Mouse (Mus musculus) liver, embryonic 15.5 days (tissue): ENCODE data around the gene Neurl4. TPM values are rescaled to one million over a fixed set of nuclear protein-coding genes. Genes with fewer than 3 reads are reported as not detected.

Experiments used
- ATAC-seq: fragments of 200-750 bp; cut with Nextera tagmentation; 2 replicates; pipeline ENCODE4 v1.8.0; 2017; ENCODE audit warnings: moderate number of reproducible peaks, mild to moderate bottlenecking, moderate library complexity; ENCODE audit not compliant: insufficient read depth
- H3K27ac ChIP-seq: fragments of 300-500 bp; sonication (generic); replicated peaks from 2 replicates; pipeline ENCODE4 v1.5.1; 2015; ENCODE audit warnings: mild to moderate bottlenecking, inconsistent platforms
- H3K27me3 ChIP-seq: fragments of 300-500 bp; sonication (generic); 2 replicates; pipeline ENCODE4 v1.6.1; 2015; ENCODE audit warnings: mild to moderate bottlenecking, inconsistent platforms
- H3K36me3 ChIP-seq: fragments of 300-500 bp; sonication (generic); replicated peaks from 2 replicates; pipeline ENCODE4 v1.6.1; 2015; ENCODE audit warnings: moderate library complexity, mild to moderate bottlenecking, inconsistent platforms
- H3K4me1 ChIP-seq: fragments of 300-500 bp; sonication (generic); replicated peaks from 2 replicates; pipeline ENCODE4 v1.6.1; 2015; ENCODE audit warnings: inconsistent platforms
- H3K4me2 ChIP-seq: fragments of 300-500 bp; sonication (generic); 2 replicates; pipeline ENCODE4 v1.6.1; 2015; ENCODE audit warnings: moderate library complexity, mild to moderate bottlenecking, inconsistent platforms
- H3K4me3 ChIP-seq: fragments of 300-500 bp; sonication (generic); replicated peaks from 2 replicates; pipeline ENCODE4 v1.5.1; 2015; ENCODE audit warnings: mild to moderate bottlenecking, inconsistent platforms
- H3K9ac ChIP-seq: fragments of 300-500 bp; sonication (generic); 2 replicates; pipeline ENCODE4 v1.6.1; 2015; ENCODE audit warnings: moderate library complexity, mild to moderate bottlenecking, inconsistent platforms
- H3K9me3 ChIP-seq: fragments of 300-500 bp; sonication (generic); replicated peaks from 2 replicates; pipeline ENCODE4 v1.6.1; 2016; ENCODE audit warnings: inconsistent platforms
- WGBS: fragments of 180-500 bp; shearing (Covaris S2); methylation state at CpG from one replicate; pipeline ENCODE4 v1.1.7; 2015; ENCODE audit warnings: mixed read lengths; ENCODE audit not compliant: insufficient replicate concordance; 5-methylcytosine and 5-hydroxymethylcytosine counted together
- polyA plus RNA-seq: library from polyadenylated mRNA; unstranded; fragments of >200 nt; fragmentation: Nextera tagmentation; extraction: Ambion mirVana; gene quantifications from 2 replicates; pipeline ENCODE4 v1.2.1, GENCODE M21; 2015

The Neurl4 gene
- polyA plus RNA-seq, 1 experiment from 2014 or later = 2.7 TPM

DNA sequence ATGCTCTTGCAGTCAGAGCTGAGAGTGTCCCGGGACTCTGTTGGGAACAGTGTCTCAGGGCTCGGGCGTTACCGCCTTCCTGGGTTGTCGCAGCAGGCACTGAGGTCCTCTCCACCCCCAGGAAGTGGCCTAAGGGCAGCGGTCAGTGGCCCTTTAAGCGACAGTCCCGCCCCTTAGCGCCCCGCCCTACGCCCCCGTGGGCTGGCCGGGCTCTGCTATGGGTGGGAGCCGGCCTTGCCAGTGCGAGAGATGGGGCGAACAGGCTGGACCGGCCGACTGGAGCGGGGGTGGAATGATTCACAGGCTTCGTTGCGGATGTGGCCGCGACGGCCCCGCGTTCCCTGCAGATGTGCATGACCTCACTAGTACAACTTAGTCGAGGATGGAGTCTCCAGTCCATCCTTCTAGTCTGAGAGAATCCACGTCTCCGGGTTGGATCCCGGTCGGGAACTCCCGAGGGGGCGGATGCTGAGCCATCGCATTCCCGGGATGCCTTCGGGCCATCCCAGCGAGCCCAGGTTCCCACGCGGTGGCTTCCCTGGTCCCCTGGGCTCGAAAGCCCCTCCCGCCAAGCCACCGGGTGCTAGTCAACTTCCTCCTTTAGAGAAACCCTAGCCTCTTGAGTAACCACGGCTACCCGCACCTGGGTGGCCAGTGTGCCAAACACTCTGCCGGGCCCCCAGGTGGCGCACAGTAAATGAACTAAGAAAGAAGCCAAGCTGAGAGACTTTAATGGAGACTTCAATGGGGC is 19.8 kb upstream of the Neurl4 start, which contains the start of gene Kctd11:
Gene Kctd11, minus strand, starts transcription at position 554 of the 751 bp plus-strand sequence.
- Histone ChIP-seq H3K9ac (peak within 1 kb of the TSS; percentile 64), H3K36me3 (0 out of 2 replicates have a peak, but pooled peaks cover 7% of the 10 kb centered on the region), H3K27ac (peak within 1 kb of the TSS; percentile 87), H3K27me3 (0 out of 2 replicates have a peak, but pooled peaks cover 3% of the 10 kb centered on the region), H3K4me1 (peaks cover 92% of the 10 kb centered on the region), H3K4me3 (peak within 1 kb of the TSS; percentile 64), H3K9me3 (no peaks in the 10 kb centered on the region), H3K4me2 (peak within 1 kb of the TSS; percentile 97)
- peak; percentile 76 for ATAC-seq
- under 1% methylated on average over 46 of the region's 46 CpGs for WGBS

DNA sequence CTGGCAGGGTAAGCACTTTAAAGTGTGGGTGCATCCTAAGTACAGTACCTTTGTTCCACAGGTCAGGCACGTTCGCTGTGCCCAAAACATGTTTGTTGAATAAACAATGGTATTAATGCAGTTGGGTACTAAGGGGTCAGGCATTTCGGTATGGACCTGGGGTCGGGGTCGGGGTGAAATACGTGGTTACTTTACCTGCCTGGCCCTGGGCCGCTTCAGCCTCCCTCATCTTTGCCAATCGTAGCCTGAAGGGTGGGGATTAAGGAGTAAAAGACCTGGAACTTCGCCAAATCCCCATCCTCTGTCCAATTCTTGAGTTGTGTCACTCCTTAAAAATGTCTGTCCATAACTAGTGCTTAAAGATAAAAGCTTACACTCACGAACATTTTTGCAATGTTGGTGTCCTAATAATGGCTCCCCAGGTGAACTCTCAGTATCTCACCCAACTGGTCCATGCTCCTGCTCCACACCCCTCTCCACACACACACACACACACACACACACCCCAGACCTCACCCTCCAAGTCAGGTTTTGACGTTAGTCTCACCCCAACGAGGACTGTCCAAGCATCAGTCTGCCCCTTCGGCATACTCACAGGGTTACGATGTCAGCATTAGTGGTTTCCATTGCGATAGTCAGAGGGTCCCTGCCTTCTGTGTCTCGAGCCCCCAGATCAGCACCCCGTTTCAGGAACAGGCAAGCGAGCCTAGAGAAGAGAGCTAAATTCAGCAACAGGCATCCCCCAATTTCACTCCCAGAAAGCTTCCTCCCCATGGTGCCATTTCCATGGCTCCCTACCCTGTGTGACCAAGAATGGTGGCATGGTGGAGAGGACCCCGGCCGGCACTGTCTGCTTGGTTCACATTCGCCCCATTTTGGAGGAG is 18.8 kb upstream of the Neurl4 start:
- H3K4me3 ChIP-seq = peak overlapping the region; percentile 64
- H3K4me1 ChIP-seq = peaks cover 92% of the 10 kb centered on the region
- H3K27me3 ChIP-seq = 0 out of 2 replicates have a peak, but pooled peaks cover 2% of the 10 kb centered on the region
- peak overlapping the region; percentile 64 for H3K9ac ChIP-seq
- peak overlapping the region; percentile 87 for H3K27ac ChIP-seq
- H3K4me2 ChIP-seq = peak overlapping the region; percentile 97
- no peaks in the 10 kb centered on the region for H3K9me3 ChIP-seq
- WGBS = 67% methylated on average over 21 of the region's 21 CpGs
- H3K36me3 ChIP-seq = 0 out of 2 replicates have a peak, but pooled peaks cover 7% of the 10 kb centered on the region
- no peak for ATAC-seq

DNA sequence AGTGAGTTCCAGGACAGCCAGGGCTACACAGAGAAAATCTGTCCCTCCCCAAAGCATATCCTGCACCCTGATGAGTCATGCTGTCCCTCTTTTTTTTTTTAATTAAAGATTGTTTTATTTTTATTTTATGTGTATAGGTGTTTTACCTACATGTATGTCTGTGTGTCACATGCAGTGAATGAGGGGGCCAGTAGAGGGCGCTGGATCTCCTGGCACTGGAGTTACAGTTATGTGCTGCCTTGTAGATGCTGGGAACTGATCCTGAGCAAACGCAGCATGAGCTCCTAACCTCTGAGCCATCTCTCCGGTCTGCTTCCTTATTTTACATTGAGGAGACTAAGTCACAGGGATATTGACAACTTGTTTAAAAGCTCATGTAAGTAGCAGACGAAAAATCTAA is 17.8 kb upstream of the Neurl4 start:
- Histone ChIP-seq H3K9ac (no peak overlapping the region), H3K27ac (no peak overlapping the region), H3K4me1 (peaks cover 92% of the 10 kb centered on the region), H3K27me3 (no peaks in the 10 kb centered on the region), H3K9me3 (no peaks in the 10 kb centered on the region), H3K36me3 (0 out of 2 replicates have a peak, but pooled peaks cover 7% of the 10 kb centered on the region), H3K4me3 (no peak overlapping the region), H3K4me2 (no peak overlapping the region)
- WGBS = 67% methylated on average over 4 of the region's 4 CpGs
- ATAC-seq = no peak

DNA sequence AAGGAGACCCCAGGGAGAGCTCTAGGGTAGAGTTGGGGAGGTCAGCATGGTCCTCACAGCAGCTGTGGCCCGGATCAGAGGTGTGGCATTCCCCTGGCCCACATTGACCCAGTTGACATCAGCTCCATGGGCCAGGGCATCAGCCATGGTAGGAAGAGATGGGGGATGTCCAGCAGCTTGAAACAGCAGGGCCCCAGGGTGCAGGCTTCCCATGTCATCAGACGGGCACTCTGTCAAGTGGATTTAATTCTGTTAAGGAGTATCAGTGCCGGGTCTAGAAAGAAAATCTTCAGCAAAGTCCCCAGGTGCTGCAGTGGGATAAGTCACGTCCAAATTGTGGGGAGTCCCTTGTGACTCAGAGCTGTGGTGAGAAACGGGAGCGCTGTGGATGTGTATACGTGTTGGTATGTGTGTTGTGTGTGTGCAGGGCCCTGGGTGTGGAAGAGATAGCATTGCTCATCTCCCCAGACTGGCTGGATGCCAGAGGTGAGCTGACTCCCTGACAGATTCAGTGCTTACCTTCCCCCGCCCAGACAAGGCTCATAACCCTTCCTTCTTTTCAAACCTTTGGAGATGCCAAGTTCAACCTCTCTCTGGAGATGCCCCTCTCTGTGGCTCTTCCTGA is 17.2 kb upstream of the Neurl4 start:
- 69% methylated on average over 8 of the region's 8 CpGs for WGBS
- H3K4me1 ChIP-seq = peaks cover 88% of the 10 kb centered on the region
- H3K4me3 ChIP-seq = no peak overlapping the region
- ATAC-seq = no peak
- no peak overlapping the region for H3K9ac ChIP-seq
- 0 out of 2 replicates have a peak, but pooled peaks cover 7% of the 10 kb centered on the region for H3K36me3 ChIP-seq
- no peak overlapping the region for H3K4me2 ChIP-seq
- no peaks in the 10 kb centered on the region for H3K9me3 ChIP-seq
- no peaks in the 10 kb centered on the region for H3K27me3 ChIP-seq
- H3K27ac ChIP-seq = no peak overlapping the region

DNA sequence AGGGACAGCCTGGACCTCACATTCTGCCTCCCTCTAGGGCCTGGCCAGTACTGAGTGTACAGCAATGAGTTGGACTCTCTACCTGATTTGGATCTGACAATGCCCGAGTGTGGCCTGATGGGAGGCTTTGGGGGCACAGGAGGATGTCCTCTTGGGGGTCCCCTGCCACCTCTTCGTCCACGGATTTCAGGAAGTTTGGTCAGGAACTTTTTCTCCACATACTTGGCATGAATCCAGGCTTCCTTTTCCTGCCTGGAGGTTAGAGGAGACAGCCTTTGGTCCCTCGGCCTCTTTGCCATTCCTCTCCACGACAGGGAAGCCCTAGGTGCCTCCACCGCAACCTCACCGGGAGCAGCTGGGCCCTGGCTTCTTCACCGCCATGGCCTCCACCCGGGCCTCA is 16.6 kb upstream of the Neurl4 start:
- no peaks in the 10 kb centered on the region for H3K9me3 ChIP-seq

DNA sequence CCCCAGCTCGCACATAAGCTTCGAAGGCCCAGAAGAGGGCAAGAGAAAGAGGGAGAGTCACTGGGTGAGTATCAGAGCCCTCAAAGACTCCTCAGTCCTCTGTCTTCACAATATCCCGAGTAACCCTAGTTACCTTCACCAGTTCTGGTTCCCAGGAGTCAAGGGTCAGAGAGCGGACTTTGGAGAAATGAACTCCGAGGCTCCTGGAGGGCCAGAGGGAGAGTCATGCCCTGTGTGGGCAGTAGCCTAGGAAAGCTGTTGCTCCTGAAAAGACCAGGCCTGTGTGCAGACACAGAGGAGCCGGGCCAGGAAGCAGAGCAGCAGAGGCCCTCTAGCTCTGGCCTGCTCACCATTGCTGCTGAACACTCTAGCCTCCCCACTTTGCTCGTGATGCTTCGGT is 16.2 kb upstream of the Neurl4 start:
- WGBS = 77% methylated on average over 8 of the region's 8 CpGs
- no peak for ATAC-seq
- Histone ChIP-seq H3K4me3 (no peak overlapping the region), H3K36me3 (0 out of 2 replicates have a peak, but pooled peaks cover 7% of the 10 kb centered on the region), H3K27ac (0 out of 2 replicates have a peak overlapping the region, but pooled peaks have one; percentile 41), H3K4me2 (no peak overlapping the region), H3K9ac (no peak overlapping the region), H3K4me1 (peaks cover 81% of the 10 kb centered on the region), H3K27me3 (no peaks in the 10 kb centered on the region), H3K9me3 (no peaks in the 10 kb centered on the region)

More for the DNA sequence above, 16.6 kb upstream of the Neurl4 start:
- Histone ChIP-seq H3K27ac (no peak overlapping the region), H3K4me1 (peaks cover 83% of the 10 kb centered on the region), H3K36me3 (0 out of 2 replicates have a peak, but pooled peaks cover 7% of the 10 kb centered on the region), H3K4me2 (no peak overlapping the region), H3K4me3 (no peak overlapping the region), H3K27me3 (no peaks in the 10 kb centered on the region), H3K9ac (no peak overlapping the region)
- WGBS = 71% methylated on average over 9 of the region's 9 CpGs
- no peak for ATAC-seq

DNA sequence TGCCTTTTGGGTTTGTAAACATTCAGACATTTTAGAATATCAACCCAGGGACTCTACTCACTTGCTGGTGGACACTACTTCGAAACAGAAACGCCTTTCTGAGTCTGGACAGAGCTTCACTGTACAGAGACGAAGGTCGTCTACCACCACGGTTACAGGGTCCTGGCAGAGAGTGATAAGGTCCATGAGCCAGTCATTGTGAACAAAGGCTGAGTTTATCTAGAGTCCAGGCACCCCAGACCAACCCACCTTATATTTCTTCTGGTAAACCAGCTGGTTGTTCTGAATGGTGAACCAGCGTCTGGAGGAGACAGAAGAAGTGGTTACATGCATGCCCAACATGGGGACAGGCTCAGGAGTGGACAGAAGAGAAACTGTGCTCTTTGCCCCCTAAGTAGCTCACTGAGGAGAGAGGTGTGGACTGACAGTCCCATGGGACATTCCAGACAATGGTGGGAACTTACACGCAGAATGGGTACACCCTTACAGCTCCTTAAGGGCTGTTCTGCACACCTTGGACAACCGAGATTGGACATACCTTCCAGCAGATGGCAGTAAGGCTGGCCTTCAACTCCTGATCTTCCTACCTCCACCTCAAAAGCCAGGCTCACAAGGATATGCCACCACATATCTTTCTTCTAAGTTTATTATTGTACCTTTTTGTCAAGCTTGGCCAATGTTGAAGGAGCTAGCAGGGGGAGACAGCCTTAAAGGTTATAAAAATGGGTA is 13.8 kb upstream of the Neurl4 start:
- ATAC-seq = peak; percentile 84
- Histone ChIP-seq H3K4me3 (no peak overlapping the region), H3K27ac (peak overlapping the region; percentile 69), H3K4me2 (peak overlapping the region; percentile 48), H3K4me1 (peaks cover 66% of the 10 kb centered on the region), H3K9me3 (no peaks in the 10 kb centered on the region), H3K9ac (peak overlapping the region; percentile 2), H3K36me3 (0 out of 2 replicates have a peak, but pooled peaks cover 7% of the 10 kb centered on the region), H3K27me3 (no peaks in the 10 kb centered on the region)
- WGBS = 18% methylated on average over 8 of the region's 8 CpGs

DNA sequence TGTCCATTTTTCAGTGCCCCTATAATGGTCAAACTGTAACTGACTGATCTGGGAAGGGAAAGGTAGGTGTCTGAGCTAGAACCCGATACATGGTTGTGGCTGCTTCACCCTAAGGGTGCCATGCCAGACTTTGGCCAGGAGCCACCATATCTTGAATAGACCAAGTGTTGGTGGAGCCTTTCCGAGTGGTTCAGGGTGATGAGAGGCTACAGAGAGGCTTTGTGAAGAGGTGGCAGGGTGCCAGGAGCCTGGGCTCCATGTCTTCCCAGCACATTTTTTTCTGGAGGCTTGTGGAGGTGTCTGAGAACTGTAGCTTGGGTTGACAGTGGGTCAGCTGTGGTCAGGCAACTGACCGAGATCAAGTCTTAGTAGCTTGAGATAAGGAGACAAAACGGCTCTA is 9.4 kb upstream of the Neurl4 start:
- H3K4me3 ChIP-seq = no peak overlapping the region
- ATAC-seq = no peak
- H3K36me3 ChIP-seq = no peaks in the 10 kb centered on the region
- no peaks in the 10 kb centered on the region for H3K9me3 ChIP-seq
- H3K27ac ChIP-seq = no peak overlapping the region
- H3K4me2 ChIP-seq = no peak overlapping the region
- no peaks in the 10 kb centered on the region for H3K27me3 ChIP-seq
- H3K9ac ChIP-seq = no peak overlapping the region
- H3K4me1 ChIP-seq = peaks cover 47% of the 10 kb centered on the region
- 36% methylated on average over 4 of the region's 4 CpGs for WGBS

DNA sequence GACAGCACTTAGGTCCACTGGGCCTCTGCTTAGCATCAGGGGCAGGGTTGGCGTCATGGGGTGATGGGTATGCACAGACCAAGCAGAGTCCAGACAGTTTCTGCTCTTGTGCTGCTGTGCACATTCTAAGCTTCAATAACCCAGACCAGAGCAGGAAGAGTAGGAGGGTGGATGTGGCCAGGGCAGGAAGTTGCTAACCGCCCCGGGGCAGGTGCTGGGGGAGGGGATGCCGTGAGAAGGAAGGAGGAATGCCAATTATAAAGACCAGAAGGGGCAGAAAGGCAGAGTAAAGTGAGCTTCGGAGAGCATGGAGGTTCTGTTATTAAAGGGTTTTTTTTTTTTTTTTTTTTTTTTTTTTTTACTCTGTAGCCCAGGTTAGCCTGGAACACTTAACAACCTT is 6.2 kb upstream of the Neurl4 start:
- Histone ChIP-seq H3K4me1 (peaks cover 36% of the 10 kb centered on the region), H3K27me3 (peaks cover 18% of the 10 kb centered on the region), H3K27ac (peak overlapping the region; percentile 66), H3K4me2 (no peak overlapping the region), H3K36me3 (no peaks in the 10 kb centered on the region), H3K9me3 (no peaks in the 10 kb centered on the region), H3K9ac (no peak overlapping the region), H3K4me3 (0 out of 2 replicates have a peak overlapping the region, but pooled peaks have one; percentile 17)
- no peak for ATAC-seq
- 22% methylated on average over 5 of the region's 5 CpGs for WGBS

DNA sequence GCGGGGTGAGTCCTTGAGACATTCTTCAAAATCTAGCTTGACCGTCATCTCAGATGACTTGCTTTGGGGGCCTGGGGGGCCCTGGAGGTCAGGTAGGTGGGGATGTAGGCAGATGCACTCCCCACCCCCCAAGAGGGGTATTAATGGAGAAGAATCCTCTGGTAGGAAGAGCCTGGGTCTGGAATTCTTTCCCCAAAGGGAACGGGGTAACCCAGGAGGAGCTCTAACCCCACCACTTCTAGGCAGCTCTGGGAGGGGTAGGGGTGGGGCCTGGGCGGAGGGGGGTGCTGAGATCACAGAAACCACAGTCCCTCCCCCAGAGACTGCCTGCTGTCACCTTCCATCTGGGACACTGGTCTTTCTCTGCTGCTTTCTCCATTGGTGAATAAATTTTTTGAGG is 5.6 kb upstream of the Neurl4 start, which contains the start of gene Acap1:
Gene Acap1, minus strand, starts transcription at position 249 of the 400 bp plus-strand sequence.
- Histone ChIP-seq H3K4me2 (peak within 1 kb of the TSS; percentile 36; the same call in 1 of the 2 replicates), H3K4me1 (peaks cover 40% of the 10 kb centered on the region), H3K9ac (peak within 1 kb of the TSS; percentile 11; the same call in 1 of the 2 replicates), H3K27ac (peak within 1 kb of the TSS; percentile 66), H3K9me3 (no peaks in the 10 kb centered on the region), H3K36me3 (no peaks in the 10 kb centered on the region), H3K27me3 (peaks cover 22% of the 10 kb centered on the region), H3K4me3 (peak within 1 kb of the TSS; percentile 35)
- ATAC-seq = peak; percentile 58
- WGBS = 20% methylated on average over 4 of the region's 4 CpGs
